Mouse (Mus musculus) gastrocnemius, postnatal 4 days (tissue): ENCODE measurements around the gene Msantd3. TPM values are rescaled to one million over a fixed set of nuclear protein-coding genes. Genes with fewer than 3 reads are reported as not detected.

ENCODE experiments used
- DNase-seq, 2 experiments: peaks; one replicate each; pipeline ENCODE4 v3.0.0; 2021 to 2022; ENCODE audit warnings: low spot score in 2 of 2, mixed read lengths in 2 of 2
- total RNA-seq, 2 experiments: library from RNA; stranded (reverse); gene quantifications; 2 replicates each; pipeline ENCODE4 v1.2.3; 2021

The Msantd3 gene
- total RNA-seq, 2 experiments from 2014 or later: 27.1 to 28.3 TPM

- DNase-seq: no peak
Observed at GRCm38 (mm10) chr4:48552486-48553064, 12.8 kb downstream of the Msantd3 start.

GRCm38 (mm10) chr4:48554132-48554531 is 14.4 kb downstream of the Msantd3 start:
- no peak for DNase-seq

GRCm38 (mm10) chr4:48555729-48556128 is 16.0 kb downstream of the Msantd3 start:
- DNase-seq: no peak

- no peak for DNase-seq
Observed at GRCm38 (mm10) chr4:48559652-48560051, 19.9 kb downstream of the Msantd3 start.

- DNase-seq: no peak
Observed at GRCm38 (mm10) chr4:48561824-48562223, 22.1 kb downstream of the Msantd3 start.

- no peak for DNase-seq
Observed at GRCm38 (mm10) chr4:48564962-48565361, 25.2 kb downstream of the Msantd3 start.

- DNase-seq: no peak
Observed at GRCm38 (mm10) chr4:48576361-48576760, 36.6 kb downstream of the Msantd3 start.

- DNase-seq: no peak
Observed at GRCm38 (mm10) chr4:48577831-48578230, 38.1 kb downstream of the Msantd3 start.

GRCm38 (mm10) chr4:48578399-48578798 is 38.7 kb downstream of the Msantd3 start:
- DNase-seq: no peak

GRCm38 (mm10) chr4:48579475-48580110 is 39.9 kb downstream of the Msantd3 start:
- no peak for DNase-seq

GRCm38 (mm10) chr4:48581201-48581600 is 41.5 kb downstream of the Msantd3 start:
- no peak for DNase-seq

- no peak for DNase-seq
Observed at GRCm38 (mm10) chr4:48581993-48582392, 42.3 kb downstream of the Msantd3 start.

- no peak for DNase-seq
Observed at GRCm38 (mm10) chr4:48582941-48583340, 43.2 kb downstream of the Msantd3 start.

GRCm38 (mm10) chr4:48584421-48585240 is 44.9 kb downstream of the Msantd3 start, which contains the start of gene Tmeff1:
Gene Tmeff1, plus strand, starts transcription at chr4:48585174.
- peak; percentile 18 for DNase-seq

GRCm38 (mm10) chr4:48585241-48586098 is 45.7 kb downstream of the Msantd3 start:
- DNase-seq: peak; percentile 40 to 47

- DNase-seq: no peak
Observed at GRCm38 (mm10) chr4:48586099-48586821, 46.5 kb downstream of the Msantd3 start.

GRCm38 (mm10) chr4:48587526-48587925 is 47.8 kb downstream of the Msantd3 start:
- DNase-seq: no peak

GRCm38 (mm10) chr4:48588576-48588975 is 48.8 kb downstream of the Msantd3 start:
- DNase-seq: no peak

- no peak for DNase-seq
Observed at GRCm38 (mm10) chr4:48590862-48591261, 51.1 kb downstream of the Msantd3 start.

- DNase-seq: no peak
Observed at GRCm38 (mm10) chr4:48591390-48591789, 51.7 kb downstream of the Msantd3 start.
